Mouse (Mus musculus): Measurements from ENCODE around the gene Vasp. TPM values are rescaled to one million over a fixed set of nuclear protein-coding genes. Genes with fewer than 3 reads are reported as not detected.
A peak's percentile ranks its signal among the peaks of the same experiment; 100 is the strongest.

Vasp gene
- polyA plus RNA-seq, 1 experiment from 2014 or later: 62.3 TPM

DNA sequence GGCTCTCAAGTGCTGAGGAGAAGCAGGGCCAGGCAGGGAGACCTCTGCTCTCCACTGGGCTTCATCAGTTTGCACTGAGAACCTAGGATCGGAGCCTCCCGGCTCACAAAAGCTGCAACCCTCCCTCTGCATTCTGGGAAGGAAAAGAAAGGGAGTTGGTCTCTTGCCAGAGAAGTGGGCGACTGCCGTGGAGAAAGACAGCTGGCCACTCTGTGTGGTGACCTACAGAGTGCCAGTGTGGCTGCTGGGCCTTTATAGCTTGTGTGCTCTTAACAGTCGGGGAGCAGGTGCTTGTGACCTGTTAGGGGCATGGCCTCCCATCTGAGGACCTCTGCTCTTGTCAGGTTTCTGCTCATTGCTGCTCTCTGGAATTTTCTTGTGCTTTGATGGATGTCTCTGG is 27.8 kb downstream of the Vasp start:
- H3K27me3 ChIP-seq (ENCODE audit: control insufficient read depth, insufficient read depth, low read length): no peaks in the 10 kb centered on the region
- DNase-seq (ENCODE audit: low spot score) (no peak), ATAC-seq (ENCODE audit: insufficient number of reproducible peaks, low FRiP score, low TSS enrichment, low read depth) (no peak)
- no peak overlapping the region for H3K4me2 ChIP-seq (ENCODE audit: low read depth, severe bottlenecking)
- H3K4me3 ChIP-seq (ENCODE audit: low read depth, low read length): no peak overlapping the region
- H3K9ac ChIP-seq (ENCODE audit: low read length): no peak overlapping the region
- H3K4me1 ChIP-seq (ENCODE audit: control insufficient read depth, insufficient read depth, low read length): no peaks in the 10 kb centered on the region
- 85% methylated on average over 5 of the region's 5 CpGs for WGBS
- no peak overlapping the region for H3K27ac ChIP-seq (replicated peaks; ENCODE audit: low read depth, low read length)
- H3K9me3 ChIP-seq (ENCODE audit: control insufficient read depth, low read length): no peaks in the 10 kb centered on the region; the same call in 1 of the 2 replicates
- H3K36me3 ChIP-seq (ENCODE audit: control insufficient read depth, insufficient read depth, low read length): no peaks in the 10 kb centered on the region; the same call in 1 of the 2 replicates

DNA sequence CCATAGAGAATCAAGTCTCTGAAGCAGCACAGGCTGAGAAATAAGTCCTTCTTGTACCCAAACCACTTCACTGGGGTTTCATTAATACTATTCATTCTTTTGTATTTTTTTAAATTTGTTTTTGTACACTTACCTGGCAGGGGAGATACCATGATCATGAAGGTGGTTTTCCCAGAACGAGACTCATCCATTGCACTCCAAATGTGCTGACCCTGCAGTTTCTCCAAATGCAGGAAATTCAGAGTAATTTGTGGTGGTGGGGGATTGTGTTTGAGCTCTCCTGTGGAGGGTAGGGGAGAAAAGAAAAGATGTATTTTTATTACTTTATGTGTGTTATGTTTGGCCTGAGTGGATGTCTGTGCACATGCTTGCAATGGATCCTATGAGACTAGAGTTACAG is 29.6 kb downstream of the Vasp start:
- DNase-seq (ENCODE audit: low spot score): no peak
- Histone ChIP-seq H3K9ac (ENCODE audit: low read length) (no peak overlapping the region), H3K36me3 (ENCODE audit: control insufficient read depth, insufficient read depth, low read length) (no peaks in the 10 kb centered on the region; the same call in 1 of the 2 replicates), H3K4me3 (ENCODE audit: low read depth, low read length) (no peak overlapping the region), H3K27ac (replicated peaks; ENCODE audit: low read depth, low read length) (no peak overlapping the region), H3K9me3 (ENCODE audit: control insufficient read depth, low read length) (no peaks in the 10 kb centered on the region), H3K4me1 (ENCODE audit: control insufficient read depth, insufficient read depth, low read length) (no peaks in the 10 kb centered on the region), H3K27me3 (ENCODE audit: control insufficient read depth, insufficient read depth, low read length) (no peaks in the 10 kb centered on the region), H3K4me2 (ENCODE audit: low read depth, severe bottlenecking) (no peak overlapping the region)
- WGBS: 92% methylated on average over 1 of the region's 1 CpGs
- ATAC-seq (ENCODE audit: insufficient number of reproducible peaks, low FRiP score, low TSS enrichment, low read depth): no peak

DNA sequence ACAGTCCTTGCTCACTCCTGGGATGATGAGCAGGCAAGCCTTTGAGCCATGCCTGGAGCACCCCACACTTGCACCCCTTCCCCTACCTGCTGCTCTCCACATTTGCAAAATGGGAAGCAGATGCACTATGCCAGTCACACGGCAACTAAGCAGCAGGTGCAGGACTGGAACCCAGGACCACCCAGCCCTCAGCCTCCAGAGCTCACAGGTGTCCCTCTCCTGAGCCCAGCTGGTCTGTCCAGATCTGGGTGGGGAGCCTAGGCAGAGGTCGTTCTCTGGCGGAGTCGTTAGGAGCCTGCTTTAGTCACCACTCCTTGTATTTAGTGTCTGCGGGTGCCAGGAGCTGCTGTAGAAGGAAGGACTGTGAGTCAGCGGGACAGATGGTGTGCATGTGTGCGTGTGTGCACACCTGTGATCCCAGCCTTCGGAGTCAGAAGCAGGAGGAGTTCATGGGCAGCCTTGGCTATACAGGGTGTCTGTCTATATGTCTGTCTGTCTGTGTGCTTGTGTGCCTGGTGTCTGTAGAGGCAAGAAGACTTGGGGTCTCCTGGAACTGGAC is 30.6 kb downstream of the Vasp start:
- Histone ChIP-seq H3K9me3 (ENCODE audit: control insufficient read depth, low read length) (no peaks in the 10 kb centered on the region), H3K4me1 (ENCODE audit: control insufficient read depth, insufficient read depth, low read length) (no peaks in the 10 kb centered on the region), H3K4me2 (ENCODE audit: low read depth, severe bottlenecking) (no peak overlapping the region), H3K36me3 (ENCODE audit: control insufficient read depth, insufficient read depth, low read length) (no peaks in the 10 kb centered on the region), H3K4me3 (ENCODE audit: low read depth, low read length) (no peak overlapping the region), H3K9ac (ENCODE audit: low read length) (no peak overlapping the region), H3K27me3 (ENCODE audit: control insufficient read depth, insufficient read depth, low read length) (no peaks in the 10 kb centered on the region), H3K27ac (replicated peaks; ENCODE audit: low read depth, low read length) (no peak overlapping the region)
- ATAC-seq (ENCODE audit: insufficient number of reproducible peaks, low FRiP score, low TSS enrichment, low read depth): no peak
- WGBS: 77% methylated on average over 8 of the region's 8 CpGs
- no peak for DNase-seq (ENCODE audit: low spot score)

DNA sequence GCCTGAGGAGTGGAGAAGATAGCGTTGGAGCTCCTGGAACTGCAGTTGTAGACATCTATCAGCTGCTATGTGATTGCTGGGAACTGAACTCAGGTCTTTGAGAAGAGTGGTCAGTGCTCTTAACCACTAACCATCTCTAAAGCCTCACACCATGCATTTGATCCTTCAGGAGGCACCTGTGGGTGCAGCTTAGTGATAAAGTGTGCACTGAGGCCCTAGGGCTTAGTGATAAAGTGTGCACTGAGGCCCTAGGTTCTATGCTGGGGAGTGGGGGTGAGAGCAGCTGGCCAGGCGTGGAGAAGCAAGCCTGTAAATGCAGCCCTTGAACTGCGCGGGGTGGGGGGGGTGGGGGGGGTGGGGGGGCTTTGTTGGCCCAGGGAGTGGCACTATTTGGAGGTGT is 31.6 kb downstream of the Vasp start:
- Histone ChIP-seq H3K27me3 (ENCODE audit: control insufficient read depth, insufficient read depth, low read length) (no peaks in the 10 kb centered on the region), H3K36me3 (ENCODE audit: control insufficient read depth, insufficient read depth, low read length) (no peaks in the 10 kb centered on the region), H3K4me3 (ENCODE audit: low read depth, low read length) (no peak overlapping the region), H3K4me2 (ENCODE audit: low read depth, severe bottlenecking) (no peak overlapping the region), H3K27ac (replicated peaks; ENCODE audit: low read depth, low read length) (no peak overlapping the region), H3K4me1 (ENCODE audit: control insufficient read depth, insufficient read depth, low read length) (no peaks in the 10 kb centered on the region), H3K9me3 (ENCODE audit: control insufficient read depth, low read length) (no peaks in the 10 kb centered on the region), H3K9ac (ENCODE audit: low read length) (no peak overlapping the region)
- ATAC-seq (ENCODE audit: insufficient number of reproducible peaks, low FRiP score, low TSS enrichment, low read depth): no peak
- DNase-seq (ENCODE audit: low spot score): no peak
- 73% methylated on average over 2 of the region's 4 CpGs for WGBS

DNA sequence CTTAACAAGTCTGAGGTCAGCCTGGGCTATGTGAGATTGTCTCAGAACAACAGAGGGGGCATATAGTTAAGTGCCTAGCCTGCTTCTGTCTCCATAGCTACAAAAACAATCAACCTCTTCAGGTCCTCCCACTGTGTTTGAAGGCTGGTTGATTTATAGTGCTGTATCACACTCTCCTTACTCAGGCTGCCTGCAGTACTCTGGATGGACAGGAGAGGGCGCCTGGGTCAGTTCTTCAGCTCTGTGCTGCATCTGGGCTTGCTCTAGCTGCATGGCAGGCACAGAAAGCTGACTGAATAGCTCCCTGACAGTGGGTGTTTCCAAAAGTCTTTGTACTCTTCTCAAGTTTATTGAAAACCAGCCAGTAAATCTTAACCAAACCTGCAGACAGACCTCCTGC is 32.2 kb downstream of the Vasp start:
- peak; percentile 52 for ATAC-seq (ENCODE audit: insufficient number of reproducible peaks, low FRiP score, low TSS enrichment, low read depth)
- DNase-seq (ENCODE audit: low spot score): peak; percentile 95
- H3K27me3 ChIP-seq (ENCODE audit: control insufficient read depth, insufficient read depth, low read length): no peaks in the 10 kb centered on the region
- no peak overlapping the region for H3K27ac ChIP-seq (replicated peaks; ENCODE audit: low read depth, low read length)
- H3K4me1 ChIP-seq (ENCODE audit: control insufficient read depth, insufficient read depth, low read length): no peaks in the 10 kb centered on the region
- no peaks in the 10 kb centered on the region for H3K36me3 ChIP-seq (ENCODE audit: control insufficient read depth, insufficient read depth, low read length)
- WGBS: 0% methylated on average over 1 of the region's 1 CpGs
- no peak overlapping the region for H3K4me3 ChIP-seq (ENCODE audit: low read depth, low read length)
- H3K4me2 ChIP-seq (ENCODE audit: low read depth, severe bottlenecking): no peak overlapping the region
- H3K9me3 ChIP-seq (ENCODE audit: control insufficient read depth, low read length): no peaks in the 10 kb centered on the region
- H3K9ac ChIP-seq (ENCODE audit: low read length): no peak overlapping the region

DNA sequence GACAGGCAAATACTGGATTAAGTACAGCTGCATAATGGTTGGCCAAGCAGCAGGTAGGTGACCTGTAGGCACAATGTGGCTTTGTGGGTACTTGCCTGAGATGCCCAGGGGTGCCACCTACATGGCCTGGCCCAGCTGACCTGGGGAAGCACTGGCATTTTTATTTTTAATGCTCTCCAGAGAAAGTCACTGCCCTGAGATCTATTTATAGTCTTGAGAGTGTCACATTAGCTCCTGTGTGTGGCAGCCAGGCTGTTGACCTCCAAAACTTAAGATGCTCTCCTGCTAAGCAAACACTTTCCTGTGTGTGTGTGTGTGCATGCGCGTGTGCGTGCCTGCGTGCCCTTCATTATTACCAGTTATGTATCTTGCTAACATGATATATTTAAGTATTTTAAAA is 33.3 kb downstream of the Vasp start:
- 92% methylated on average over 4 of the region's 4 CpGs for WGBS
- no peak overlapping the region for H3K27ac ChIP-seq (replicated peaks; ENCODE audit: low read depth, low read length)
- H3K9ac ChIP-seq (ENCODE audit: low read length): no peak overlapping the region

DNA sequence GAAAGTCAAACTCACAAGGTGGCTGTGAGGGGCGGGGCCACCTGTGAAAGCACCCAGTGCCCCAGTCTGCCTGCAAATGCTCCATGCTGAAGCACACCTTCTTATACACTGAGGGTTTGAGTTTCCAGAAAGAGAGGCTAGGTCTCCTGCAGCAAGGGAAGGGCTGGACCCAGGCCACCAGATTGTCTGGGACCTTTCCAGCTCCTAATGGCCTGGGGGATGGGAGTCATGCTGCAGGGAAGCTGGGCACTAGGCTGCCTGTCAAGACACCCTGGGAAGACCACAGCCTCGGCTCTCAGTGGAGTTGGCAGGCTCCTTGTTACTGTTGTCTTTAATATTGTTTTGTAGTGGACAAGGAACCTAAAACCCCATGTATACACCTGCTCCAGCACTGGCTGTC is 35.2 kb downstream of the Vasp start:
- H3K27ac ChIP-seq (replicated peaks; ENCODE audit: low read depth, low read length): no peak overlapping the region
- peaks cover 4% of the 10 kb centered on the region; the same call in 1 of the 2 replicates for H3K36me3 ChIP-seq (ENCODE audit: control insufficient read depth, insufficient read depth, low read length)
- H3K9me3 ChIP-seq (ENCODE audit: control insufficient read depth, low read length): no peaks in the 10 kb centered on the region
- WGBS: 75% methylated on average over 2 of the region's 2 CpGs
- ATAC-seq (ENCODE audit: insufficient number of reproducible peaks, low FRiP score, low TSS enrichment, low read depth): no peak
- H3K4me1 ChIP-seq (ENCODE audit: control insufficient read depth, insufficient read depth, low read length): no peaks in the 10 kb centered on the region
- no peak overlapping the region for H3K9ac ChIP-seq (ENCODE audit: low read length)
- H3K4me3 ChIP-seq (ENCODE audit: low read depth, low read length): no peak overlapping the region
- no peak overlapping the region for H3K4me2 ChIP-seq (ENCODE audit: low read depth, severe bottlenecking)
- DNase-seq (ENCODE audit: low spot score): no peak
- no peaks in the 10 kb centered on the region for H3K27me3 ChIP-seq (ENCODE audit: control insufficient read depth, insufficient read depth, low read length)

More for the DNA sequence above, 33.3 kb downstream of the Vasp start:
- H3K9me3 ChIP-seq (ENCODE audit: control insufficient read depth, low read length): no peaks in the 10 kb centered on the region
- ATAC-seq (ENCODE audit: insufficient number of reproducible peaks, low FRiP score, low TSS enrichment, low read depth): no peak
- no peaks in the 10 kb centered on the region for H3K4me1 ChIP-seq (ENCODE audit: control insufficient read depth, insufficient read depth, low read length)
- no peaks in the 10 kb centered on the region for H3K27me3 ChIP-seq (ENCODE audit: control insufficient read depth, insufficient read depth, low read length)
- H3K36me3 ChIP-seq (ENCODE audit: control insufficient read depth, insufficient read depth, low read length): 0 out of 2 replicates have a peak, but pooled peaks cover under 1% of the 10 kb centered on the region
- H3K4me2 ChIP-seq (ENCODE audit: low read depth, severe bottlenecking): no peak overlapping the region
- no peak overlapping the region for H3K4me3 ChIP-seq (ENCODE audit: low read depth, low read length)
- DNase-seq (ENCODE audit: low spot score): no peak

DNA sequence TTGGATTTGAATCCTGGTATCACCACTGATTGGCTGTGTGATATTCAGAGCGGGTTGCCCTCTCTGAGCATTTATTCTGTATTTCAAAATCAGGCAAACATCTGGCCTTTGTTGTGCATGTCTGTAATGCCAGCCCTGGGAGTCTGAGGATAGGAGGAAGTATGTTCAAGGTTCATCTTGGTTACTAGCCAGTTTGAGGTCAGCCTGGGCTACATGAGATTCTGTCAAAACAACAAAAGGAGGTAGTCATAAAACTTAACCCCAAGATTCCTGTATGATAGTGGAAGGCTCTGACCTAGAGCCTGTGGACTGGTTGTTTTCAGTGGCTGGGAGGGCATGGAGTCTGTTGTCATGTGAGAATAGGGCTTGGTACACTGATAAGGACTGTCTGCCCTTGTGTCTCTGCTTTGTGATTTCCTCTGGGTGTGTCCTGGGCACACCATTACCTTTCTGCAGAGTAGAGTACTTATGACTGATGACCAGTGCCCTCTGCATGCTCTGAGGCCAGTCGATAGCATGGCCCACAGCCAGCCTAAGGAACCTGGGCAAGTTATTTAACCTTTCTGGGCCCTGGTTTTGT is 36.4 kb downstream of the Vasp start:
- no peaks in the 10 kb centered on the region for H3K27me3 ChIP-seq (ENCODE audit: control insufficient read depth, insufficient read depth, low read length)
- H3K9ac ChIP-seq (ENCODE audit: low read length): no peak overlapping the region
- H3K36me3 ChIP-seq (ENCODE audit: control insufficient read depth, insufficient read depth, low read length): peaks cover 10% of the 10 kb centered on the region; the same call in 1 of the 2 replicates
- no peak overlapping the region for H3K27ac ChIP-seq (replicated peaks; ENCODE audit: low read depth, low read length)
- WGBS: 89% methylated on average over 2 of the region's 2 CpGs
- H3K4me1 ChIP-seq (ENCODE audit: control insufficient read depth, insufficient read depth, low read length): 0 out of 2 replicates have a peak, but pooled peaks cover 2% of the 10 kb centered on the region
- H3K9me3 ChIP-seq (ENCODE audit: control insufficient read depth, low read length): no peaks in the 10 kb centered on the region
- DNase-seq (ENCODE audit: low spot score) (no peak), ATAC-seq (ENCODE audit: insufficient number of reproducible peaks, low FRiP score, low TSS enrichment, low read depth) (no peak)
- no peak overlapping the region for H3K4me2 ChIP-seq (ENCODE audit: low read depth, severe bottlenecking)
- H3K4me3 ChIP-seq (ENCODE audit: low read depth, low read length): no peak overlapping the region

DNA sequence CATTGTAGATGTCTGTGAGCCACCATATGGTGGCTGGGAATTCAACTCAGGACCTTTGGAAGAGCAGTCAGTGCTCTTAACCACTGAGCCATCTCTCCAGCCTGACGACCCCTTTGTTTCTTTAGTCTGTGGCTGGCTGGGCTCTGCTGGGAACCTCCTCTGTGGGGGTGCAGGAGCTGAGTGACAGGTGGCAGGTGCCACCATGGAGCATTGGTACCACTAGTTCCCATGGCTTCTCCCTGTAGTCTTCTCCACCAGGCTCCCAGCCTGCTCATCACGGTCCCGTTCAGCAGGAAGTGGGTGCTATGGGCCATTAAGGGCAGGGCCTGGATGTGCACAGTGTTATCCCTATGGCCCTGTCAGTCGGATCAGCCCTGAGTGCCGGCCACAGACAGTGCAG is 37.0 kb downstream of the Vasp start:
- Histone ChIP-seq H3K4me1 (ENCODE audit: control insufficient read depth, insufficient read depth, low read length) (0 out of 2 replicates have a peak, but pooled peaks cover 2% of the 10 kb centered on the region), H3K4me3 (ENCODE audit: low read depth, low read length) (no peak overlapping the region)
- ATAC-seq (ENCODE audit: insufficient number of reproducible peaks, low FRiP score, low TSS enrichment, low read depth): no peak

More for the DNA sequence above, 37.0 kb downstream of the Vasp start:
- Histone ChIP-seq H3K4me2 (ENCODE audit: low read depth, severe bottlenecking) (no peak overlapping the region), H3K27ac (replicated peaks; ENCODE audit: low read depth, low read length) (no peak overlapping the region), H3K9me3 (ENCODE audit: control insufficient read depth, low read length) (no peaks in the 10 kb centered on the region), H3K9ac (ENCODE audit: low read length) (no peak overlapping the region), H3K27me3 (ENCODE audit: control insufficient read depth, insufficient read depth, low read length) (no peaks in the 10 kb centered on the region), H3K36me3 (ENCODE audit: control insufficient read depth, insufficient read depth, low read length) (peaks cover 10% of the 10 kb centered on the region; the same call in 1 of the 2 replicates)
- WGBS: 85% methylated on average over 5 of the region's 5 CpGs
- DNase-seq (ENCODE audit: low spot score): no peak
